Mouse (Mus musculus): ENCODE data around the gene Mkrn2os. TPM values are rescaled to one million over a fixed set of nuclear protein-coding genes. Genes with fewer than 3 reads are reported as not detected.

Mkrn2os gene
- 14.4 TPM for polyA plus RNA-seq (2014; fragmentation: Illumina TruSeq; extraction: RNeasy Lipid Tissue Mini Kit (QIAGEN cat#74804); ENCODE audit: low read depth, low replicate concordance)

GRCm38 (mm10) chr6:115592458-115592857 is at the start of gene Mkrn2os:
Gene Mkrn2os, minus strand, starts transcription at chr6:115592576.

GRCm38 (mm10) chr6:115601715-115602523 is 9.5 kb upstream of the Mkrn2os start, which contains the start of gene Mkrn2:
Gene Mkrn2, plus strand, starts transcription at chr6:115601902.

GRCm38 (mm10) chr6:115544442-115544970 is 47.9 kb downstream of the Mkrn2os start, which contains the start of gene Tsen2:
Gene Tsen2, plus strand, starts transcription at chr6:115544664.

Other genes starting within 250 kb of the Mkrn2os start
- gene Pparg, start 231.6 kb downstream of the Mkrn2os start, polyA plus RNA-seq (2014; fragmentation: Illumina TruSeq; extraction: RNeasy Lipid Tissue Mini Kit (QIAGEN cat#74804); ENCODE audit: low read depth, low replicate concordance): 105 TPM
- 1.1 TPM for gene Tsen2, start 47.9 kb downstream of the Mkrn2os start, polyA plus RNA-seq (2014; fragmentation: Illumina TruSeq; extraction: RNeasy Lipid Tissue Mini Kit (QIAGEN cat#74804); ENCODE audit: low read depth, low replicate concordance)
- gene Mkrn2, start 9.3 kb upstream of the Mkrn2os start, polyA plus RNA-seq (2014; fragmentation: Illumina TruSeq; extraction: RNeasy Lipid Tissue Mini Kit (QIAGEN cat#74804); ENCODE audit: low read depth, low replicate concordance): 7.2 TPM
- gene Raf1, start 84.1 kb upstream of the Mkrn2os start, polyA plus RNA-seq (2014; fragmentation: Illumina TruSeq; extraction: RNeasy Lipid Tissue Mini Kit (QIAGEN cat#74804); ENCODE audit: low read depth, low replicate concordance): 59.6 TPM
- gene Tmem40, start 169.8 kb upstream of the Mkrn2os start, polyA plus RNA-seq (2014; fragmentation: Illumina TruSeq; extraction: RNeasy Lipid Tissue Mini Kit (QIAGEN cat#74804); ENCODE audit: low read depth, low replicate concordance): not detected
- gene Cand2, start 182.0 kb upstream of the Mkrn2os start, polyA plus RNA-seq (2014; fragmentation: Illumina TruSeq; extraction: RNeasy Lipid Tissue Mini Kit (QIAGEN cat#74804); ENCODE audit: low read depth, low replicate concordance): 2.3 TPM
- gene Rpl32, start 216.2 kb upstream of the Mkrn2os start, polyA plus RNA-seq (2014; fragmentation: Illumina TruSeq; extraction: RNeasy Lipid Tissue Mini Kit (QIAGEN cat#74804); ENCODE audit: low read depth, low replicate concordance): 203 TPM
- not detected for gene Efcab12, start 245.8 kb upstream of the Mkrn2os start, polyA plus RNA-seq (2014; fragmentation: Illumina TruSeq; extraction: RNeasy Lipid Tissue Mini Kit (QIAGEN cat#74804); ENCODE audit: low read depth, low replicate concordance)